Mouse (Mus musculus) E14TG2a.4 (cell line): Measurements from ENCODE around the gene Dync2li1.
A peak's percentile ranks its signal among the peaks of the same experiment; 100 is the strongest.

Source experiments
- CTCF ChIP-seq: conservative IDR thresholded peaks from 2 replicates; pipeline ENCODE4 v1.5.1; 2014; ENCODE audit warnings: low read length
- NANOG ChIP-seq: IDR thresholded peaks from 2 replicates; pipeline ENCODE4 v1.6.1; 2014; ENCODE audit warnings: borderline replicate concordance, low read length, mixed read lengths
- POU5F1 ChIP-seq: IDR thresholded peaks from 2 replicates; pipeline ENCODE4 v1.6.1; 2014; ENCODE audit warnings: low read length, borderline replicate concordance

DNA sequence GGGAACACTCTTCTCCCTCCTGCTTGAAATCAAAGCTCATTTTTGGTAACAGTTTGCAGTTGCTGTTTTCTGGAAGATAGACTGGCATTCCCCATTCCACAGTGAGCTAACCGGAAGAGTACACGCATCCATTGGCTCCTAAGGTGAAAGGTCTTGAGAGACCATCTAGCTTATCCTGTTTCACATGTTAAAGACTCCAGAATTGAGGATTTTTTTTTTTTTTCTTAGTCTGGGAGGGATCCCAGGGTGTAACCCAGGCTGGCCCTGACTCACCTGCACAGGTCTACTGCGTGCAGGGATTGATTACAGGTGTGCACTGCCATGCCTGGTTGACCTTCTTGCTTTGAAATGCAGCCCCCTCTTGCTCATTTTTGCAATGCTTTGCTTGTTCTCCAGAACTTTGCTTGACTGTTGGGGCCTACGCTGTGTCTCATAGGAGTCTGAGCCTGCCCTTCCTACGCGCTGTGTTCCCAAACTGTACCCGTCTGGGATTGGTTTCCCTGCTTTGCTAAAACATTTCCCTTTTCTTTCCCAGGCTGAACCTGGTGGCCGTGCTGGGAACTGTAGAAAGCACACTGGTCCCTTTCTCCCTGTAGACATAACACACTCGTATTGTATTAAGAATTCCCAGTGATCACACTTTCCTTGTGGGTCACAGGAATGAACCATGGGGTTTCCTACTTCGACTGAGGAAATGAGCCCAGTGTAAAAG lies 22.4 kb upstream of the Dync2li1 start:
- 0 out of 2 replicates have a peak, but pooled peaks have one; percentile 13 for TF ChIP-seq CTCF
- no peak for TF ChIP-seq NANOG
- TF ChIP-seq POU5F1: no peak
